Comparison of ENCODE assay signal across 22 mouse cellular contexts in the genomic region with DNA sequence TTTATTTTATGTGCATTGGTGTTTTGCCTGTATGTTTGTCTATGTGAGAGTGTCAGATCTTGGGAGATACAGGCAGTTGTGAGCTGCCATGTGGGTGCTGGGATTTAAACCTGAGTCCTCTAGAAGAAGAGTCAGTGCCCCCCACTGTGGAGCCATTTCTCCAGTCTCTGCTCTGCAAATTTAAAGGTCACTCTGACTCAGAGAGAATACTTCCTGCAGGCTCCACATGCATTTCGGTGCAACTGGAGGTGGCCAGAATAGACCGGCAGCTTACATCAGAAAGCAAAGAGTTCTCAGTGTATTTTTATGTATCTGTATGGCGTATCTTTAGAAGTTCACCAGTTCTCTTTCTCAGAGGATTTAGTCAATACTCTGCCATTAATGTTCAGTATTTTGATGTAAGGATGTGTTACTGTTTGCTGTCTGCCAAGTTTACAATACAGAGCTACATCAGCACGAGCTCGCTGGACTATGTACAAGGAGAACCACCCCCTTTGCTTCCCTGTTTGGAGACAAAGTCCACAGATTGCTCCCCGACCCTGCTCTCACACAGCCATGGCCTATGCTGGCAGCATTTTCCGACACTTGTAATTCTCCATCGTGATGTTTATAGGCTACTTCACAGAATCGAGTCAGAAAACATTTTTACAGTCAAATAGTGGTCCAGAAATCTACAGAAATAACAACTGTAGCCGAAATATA.
DNase-seq lines count a peak whose midpoint lies in the region; ATAC-seq and TF ChIP-seq lines count a peak whose summit lies in the region.
"Had no signal": no experiment of that assay in that cellular context is flagged by ENCODE, and none has a peak within 500 bp of the region (broad histone marks: within the 10 kb centered on the region; RNA-seq: fewer than 3 reads in every experiment).

No protein-coding gene starts in this region.

- H3K27ac ChIP-seq in liver, adult 2 months (replicated peaks; ENCODE audit: insufficient read depth, low read depth, low read length) = no peak overlapping the region
- H3K27ac ChIP-seq in liver, embryonic 14.5 days = no peak overlapping the region
- H3K27ac ChIP-seq: embryonic facial prominence, embryonic 12.5 days; layer of hippocampus, adult 2 months; macrophage; midbrain, embryonic 10.5 days had no signal

- intact Hi-C loops in left cerebral cortex, postnatal 10 days (cut with DNase I) = no loop called here

- H3K36me3 ChIP-seq in liver, adult 2 months (ENCODE audit: control insufficient read depth, insufficient read depth, low read length) = no peaks in the 10 kb centered on the region
- H3K36me3 ChIP-seq in liver, embryonic 14.5 days (replicated peaks; ENCODE audit: control insufficient read depth, insufficient read depth, low read depth) = no peaks in the 10 kb centered on the region
- H3K36me3 ChIP-seq: embryonic facial prominence, embryonic 12.5 days; midbrain, embryonic 10.5 days had no signal

- DNase-seq in liver, adult 2 months (ENCODE audit: extremely low read depth, low read depth, low spot score) = peak; percentile 69
- DNase-seq in liver = no peak
- DNase-seq in kidney, postnatal 25 days = peak; percentile 35 to 53
- no peak for DNase-seq in liver, embryonic 14.5 days (ENCODE audit: low read depth in 3 of 3, low spot score in 3 of 3)
- DNase-seq in heart, adult 11 months = no peak
- no peak for DNase-seq in left cerebral cortex, postnatal 10 days (ENCODE audit: extremely low spot score in 1 of 2, low spot score in 2 of 2)
- no peak for DNase-seq in urinary bladder, postnatal 14 days (ENCODE audit: low spot score)
- DNase-seq: cerebellum, adult 9-11 months; heart, postnatal 10 days; left cerebral cortex, postnatal 4 days; lung, adult 18-20 months; right cerebral cortex, postnatal 14 days; spleen, adult 18-20 months; thymus, adult 2 months had no signal

- no peak overlapping the region for H3K4me2 ChIP-seq in liver, embryonic 14.5 days (ENCODE audit: low read depth)
- H3K4me2 ChIP-seq: embryonic facial prominence, embryonic 12.5 days; heart, embryonic 11.5 days had no signal

- no peak overlapping the region for H3K4me3 ChIP-seq in liver, adult 2 months (ENCODE audit: insufficient read depth, low read depth, low read length)
- H3K4me3 ChIP-seq in liver, embryonic 14.5 days (ENCODE audit: insufficient read depth in 1 of 2, low read depth in 2 of 2, low read length in 2 of 2) = no peak overlapping the region
- H3K4me3 ChIP-seq: embryonic facial prominence, embryonic 12.5 days; erythroblast, embryonic 14.5 days; layer of hippocampus, adult 2 months; midbrain, embryonic 10.5 days had no signal

- no peaks in the 10 kb centered on the region for H3K9me3 ChIP-seq in liver, embryonic 14.5 days (ENCODE audit: control insufficient read depth, low read length)
- H3K9me3 ChIP-seq: embryonic facial prominence, embryonic 12.5 days; midbrain, embryonic 10.5 days had no signal

- peak; percentile 61; the same call in 1 of the 2 replicates for ATAC-seq in liver, embryonic 14.5 days (ENCODE audit: insufficient read depth)
- ATAC-seq: forebrain, embryonic 14.5 days; inflammation-experienced regulatory T-cells, adult 6 months had no signal

- H3K4me1 ChIP-seq in liver, adult 2 months (ENCODE audit: control insufficient read depth, insufficient read depth, low read length) = no peaks in the 10 kb centered on the region
- no peaks in the 10 kb centered on the region for H3K4me1 ChIP-seq in liver, embryonic 14.5 days (replicated peaks; ENCODE audit: control insufficient read depth in 2 of 2, insufficient read depth in 2 of 2, low read length in 1 of 2)
- H3K4me1 ChIP-seq: embryonic facial prominence, embryonic 12.5 days had no signal

- no peaks in the 10 kb centered on the region for H3K79me2 ChIP-seq in liver, adult 2 months (ENCODE audit: control insufficient read depth, insufficient read depth, low read length)

- TF ChIP-seq EP300 in liver, embryonic 14.5 days (IDR thresholded peaks at IDR 0.05; ENCODE audit: low read depth) = no peak

- no peak for TF ChIP-seq POLR2A in liver, adult 2 months (IDR thresholded peaks at IDR 0.05; ENCODE audit: extremely low read depth, insufficient read depth, low read length)

- no peak overlapping the region for H3K9ac ChIP-seq in liver, adult 2 months (ENCODE audit: low read depth, low read length)
- H3K9ac ChIP-seq in liver, embryonic 14.5 days (replicated peaks) = no peak overlapping the region
- H3K9ac ChIP-seq: embryonic facial prominence, embryonic 12.5 days had no signal

- H3K27me3 ChIP-seq in liver, adult 2 months (ENCODE audit: control insufficient read depth, insufficient read depth, low read length) = no peaks in the 10 kb centered on the region
- no peaks in the 10 kb centered on the region for H3K27me3 ChIP-seq in liver, embryonic 14.5 days (ENCODE audit: control insufficient read depth, insufficient read depth, low read length)
- H3K27me3 ChIP-seq: embryonic facial prominence, embryonic 12.5 days had no signal

- 29% methylated on average over 10 of the region's 10 CpGs for WGBS in liver, adult 2 months
- 50% methylated on average over 10 of the region's 10 CpGs for WGBS in liver, embryonic 14.5 days (ENCODE audit: insufficient replicate concordance)

- no peak for TF ChIP-seq CTCF in liver, adult 2 months (IDR thresholded peaks at IDR 0.05; ENCODE audit: low read depth, low read length)
- no peak for TF ChIP-seq CTCF in liver, embryonic 14.5 days (IDR thresholded peaks at IDR 0.05; ENCODE audit: low read depth)

Comparison
In these comparisons a context has a peak if more than half of its experiments do, and no peak if none do; other contexts are left out.
1. DNase-seq: peak in liver, adult 2 months (single experiment) and kidney, postnatal 25 days (2 of 2); none in liver (single experiment), liver, embryonic 14.5 days (0 of 3), heart, adult 11 months (single experiment), left cerebral cortex, postnatal 10 days (0 of 2) and urinary bladder, postnatal 14 days (single experiment).